Mouse (Mus musculus): ENCODE data around the gene Jade1. TPM values are rescaled to one million over a fixed set of nuclear protein-coding genes. Genes with fewer than 3 reads are reported as not detected.

The Jade1 gene
- polyA plus RNA-seq, 1 experiment from 2014 or later: 9.0 TPM

DNA sequence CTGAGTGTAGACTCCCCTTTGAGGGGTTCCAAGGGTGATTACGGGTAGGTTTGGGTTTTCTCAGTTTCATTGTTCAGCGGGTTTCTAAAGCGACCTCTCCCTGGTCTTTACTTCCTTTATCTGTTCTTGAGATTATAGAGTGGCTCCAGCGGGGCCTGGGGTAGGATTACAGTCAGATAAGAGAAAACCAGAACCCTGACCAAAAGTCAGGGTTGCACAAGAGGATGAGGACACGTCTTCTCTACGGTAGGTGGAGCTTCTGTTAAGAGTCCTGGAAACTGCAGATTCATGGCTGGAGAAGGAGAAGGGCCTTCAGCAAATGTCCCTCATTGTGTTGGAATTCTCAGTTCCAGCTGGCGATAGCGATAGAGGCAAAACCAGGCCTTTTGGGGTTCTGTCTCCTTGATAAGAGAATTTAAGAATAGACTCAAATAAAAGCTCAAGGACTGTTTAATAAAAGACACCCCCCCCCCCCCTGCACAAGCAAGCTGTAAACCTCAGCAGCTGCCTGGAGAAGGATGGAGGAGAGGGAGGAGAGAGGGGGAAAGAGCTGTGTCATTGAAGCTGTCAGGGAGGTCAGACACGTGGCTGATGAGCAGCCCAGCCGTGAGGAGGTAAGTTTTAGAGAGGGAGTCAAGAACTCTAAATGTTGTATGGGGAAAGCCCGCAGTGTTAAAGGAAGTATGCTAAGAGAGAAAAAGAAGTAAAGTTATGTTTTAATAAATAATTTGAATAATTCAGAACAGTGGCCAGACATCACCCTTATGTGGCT, 2.6 kb upstream of the Jade1 start:
- H3K36me3 ChIP-seq (ENCODE audit: control insufficient read depth, insufficient read depth, low read length): no peaks in the 10 kb centered on the region
- no peaks in the 10 kb centered on the region for H3K27me3 ChIP-seq (ENCODE audit: control insufficient read depth, insufficient read depth, low read length)
- H3K4me1 ChIP-seq (replicated peaks; ENCODE audit: control insufficient read depth, insufficient read depth): no peaks in the 10 kb centered on the region
- ATAC-seq (ENCODE audit: low FRiP score, low TSS enrichment) (no peak), DNase-seq (ENCODE audit: low spot score) (no peak)
- no peaks in the 10 kb centered on the region for H3K9me3 ChIP-seq (ENCODE audit: control insufficient read depth, low read length)
- H3K27ac ChIP-seq (replicated peaks): no peak overlapping the region
- H3K9ac ChIP-seq (ENCODE audit: low read length): no peak overlapping the region
- TF ChIP-seq CTCF (IDR thresholded peaks at IDR 0.05; ENCODE audit: low read depth): no peak
- no peak for TF ChIP-seq EP300 (optimal IDR thresholded peaks at IDR 0.05)
- 62% methylated on average over 11 of the region's 11 CpGs for WGBS
- H3K4me2 ChIP-seq (replicated peaks; ENCODE audit: low read depth): no peak overlapping the region
- H3K4me3 ChIP-seq (ENCODE audit: low read depth, low read length): no peak overlapping the region

DNA sequence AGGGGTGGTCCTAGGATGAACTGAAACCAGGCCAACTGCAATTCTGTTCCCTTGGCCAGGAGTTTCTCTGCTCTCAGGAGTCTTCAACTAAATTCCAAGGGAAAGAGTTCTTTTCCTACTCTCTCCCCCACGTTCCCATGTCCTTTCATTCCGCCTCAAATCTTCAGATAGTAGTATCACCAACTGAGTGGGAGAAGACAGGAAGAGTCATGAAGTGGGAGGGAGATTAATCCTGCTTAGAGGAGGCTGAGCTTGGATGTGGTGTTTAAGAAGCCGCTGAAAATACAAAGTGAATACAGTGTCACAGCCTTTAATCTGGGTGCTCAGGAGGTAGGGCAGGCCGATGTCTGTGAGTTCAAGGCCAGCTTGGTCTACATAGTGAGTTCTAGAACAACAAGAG, 1.9 kb upstream of the Jade1 start:
- H3K27me3 ChIP-seq (ENCODE audit: control insufficient read depth, insufficient read depth, low read length): no peaks in the 10 kb centered on the region
- no peak overlapping the region for H3K9ac ChIP-seq (ENCODE audit: low read length)
- no peaks in the 10 kb centered on the region for H3K4me1 ChIP-seq (replicated peaks; ENCODE audit: control insufficient read depth, insufficient read depth)
- TF ChIP-seq CTCF (IDR thresholded peaks at IDR 0.05; ENCODE audit: low read depth) (no peak), EP300 (optimal IDR thresholded peaks at IDR 0.05) (no peak)
- H3K4me2 ChIP-seq (replicated peaks; ENCODE audit: low read depth): no peak overlapping the region
- no peak overlapping the region for H3K4me3 ChIP-seq (ENCODE audit: low read depth, low read length)
- DNase-seq (ENCODE audit: low spot score): no peak
- ATAC-seq (ENCODE audit: low FRiP score, low TSS enrichment): no peak
- no peak overlapping the region for H3K27ac ChIP-seq (replicated peaks)
- H3K36me3 ChIP-seq (ENCODE audit: control insufficient read depth, insufficient read depth, low read length): no peaks in the 10 kb centered on the region
- no peaks in the 10 kb centered on the region for H3K9me3 ChIP-seq (ENCODE audit: control insufficient read depth, low read length)
- 75% methylated on average over 4 of the region's 4 CpGs for WGBS

DNA sequence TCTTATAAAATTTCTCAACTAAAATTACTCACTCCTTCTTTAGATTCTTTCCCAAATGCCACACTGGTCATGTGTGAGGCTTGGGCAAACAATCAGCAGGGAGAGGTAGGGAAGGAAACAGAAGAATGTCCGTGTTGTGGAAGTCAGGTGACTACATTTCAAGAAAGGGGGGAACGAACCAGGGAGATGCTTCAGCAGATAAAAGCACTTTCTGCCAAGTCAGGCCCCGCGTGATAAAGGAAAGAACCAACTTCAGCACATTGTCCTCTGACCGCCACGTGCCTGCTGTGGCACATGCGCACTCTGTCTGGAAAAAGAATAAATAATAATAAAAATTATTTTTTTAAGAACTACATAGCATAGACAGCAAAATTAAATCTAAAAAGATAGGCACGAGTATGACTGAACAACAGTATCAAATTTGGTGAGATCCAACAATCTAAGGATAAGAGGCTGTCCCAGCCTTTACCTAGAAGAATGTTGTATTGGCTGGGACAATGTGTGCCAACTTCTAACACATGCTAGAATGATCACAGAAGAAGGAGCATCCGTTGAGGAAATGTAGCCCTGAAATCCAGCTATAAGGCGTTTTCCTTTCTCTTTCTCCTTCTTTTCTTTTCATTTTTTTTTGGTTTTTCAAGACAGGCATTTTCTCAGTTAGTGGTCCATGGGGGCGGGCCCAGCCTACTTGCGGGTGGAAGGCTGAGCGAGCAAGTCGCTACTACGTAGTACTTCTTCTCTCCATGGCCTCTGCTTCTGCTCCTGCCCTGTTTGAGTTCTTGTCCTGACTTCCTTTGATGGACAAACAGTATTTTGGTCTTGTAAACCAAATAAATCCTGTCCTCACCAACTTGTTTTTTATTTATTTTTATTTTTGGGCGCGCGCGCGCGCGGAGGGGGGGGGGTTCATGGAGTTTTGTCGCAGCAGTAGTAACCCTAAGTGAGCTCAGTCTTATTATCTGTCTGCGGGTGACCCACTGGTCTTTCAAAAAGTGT, 753 bp upstream of the Jade1 start:
- no peak overlapping the region for H3K4me3 ChIP-seq (ENCODE audit: low read depth, low read length)
- H3K4me2 ChIP-seq (replicated peaks; ENCODE audit: low read depth): no peak overlapping the region
- 83% methylated on average over 24 of the region's 24 CpGs for WGBS
- H3K9ac ChIP-seq (ENCODE audit: low read length): no peak overlapping the region
- TF ChIP-seq EP300 (optimal IDR thresholded peaks at IDR 0.05) (no peak), CTCF (IDR thresholded peaks at IDR 0.05; ENCODE audit: low read depth) (no peak)
- ATAC-seq (ENCODE audit: low FRiP score, low TSS enrichment) (no peak), DNase-seq (ENCODE audit: low spot score) (no peak)
- no peaks in the 10 kb centered on the region for H3K4me1 ChIP-seq (replicated peaks; ENCODE audit: control insufficient read depth, insufficient read depth)
- H3K9me3 ChIP-seq (ENCODE audit: control insufficient read depth, low read length): no peaks in the 10 kb centered on the region
- no peaks in the 10 kb centered on the region for H3K27me3 ChIP-seq (ENCODE audit: control insufficient read depth, insufficient read depth, low read length)
- no peak overlapping the region for H3K27ac ChIP-seq (replicated peaks)
- H3K36me3 ChIP-seq (ENCODE audit: control insufficient read depth, insufficient read depth, low read length): no peaks in the 10 kb centered on the region

DNA sequence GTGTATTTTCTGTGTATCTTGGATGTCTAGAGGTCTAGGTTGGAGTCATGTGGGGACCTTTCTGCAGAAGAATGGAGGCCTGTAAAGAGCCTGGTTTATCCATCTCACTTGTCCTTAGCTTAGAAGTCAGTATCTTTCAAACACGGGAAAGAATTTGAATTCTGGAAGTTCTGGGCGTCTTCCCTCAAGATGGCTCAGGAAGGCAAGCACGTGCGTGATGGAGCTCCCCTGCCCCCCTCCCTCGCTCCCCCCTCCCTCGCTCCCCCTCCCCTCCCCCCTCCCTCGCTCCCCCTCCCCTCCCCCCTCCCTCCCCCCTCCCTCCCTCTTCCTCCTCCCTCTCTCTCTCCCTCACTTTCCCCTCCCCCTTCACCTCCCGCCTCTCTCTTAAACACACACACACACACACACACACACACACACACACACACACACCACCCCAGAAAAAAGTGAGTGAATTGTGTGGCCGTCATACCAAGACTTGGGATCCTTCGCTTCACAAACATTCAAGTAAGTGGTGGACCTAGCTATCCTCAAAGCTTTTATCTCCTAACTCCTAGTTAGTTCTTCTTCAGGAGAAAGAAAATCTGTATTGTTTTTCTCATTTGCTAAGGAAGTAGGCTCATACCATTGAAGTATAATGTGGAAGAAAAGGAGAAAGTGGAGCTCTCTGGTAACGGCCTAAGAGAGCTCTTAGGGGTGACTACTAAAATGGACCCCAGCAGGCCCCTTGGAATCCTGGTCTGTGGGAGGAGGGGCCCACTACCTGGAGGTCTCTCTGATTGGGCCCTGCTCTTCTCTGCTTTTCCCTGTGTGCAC, 1.1 kb downstream of the Jade1 start:
- Histone ChIP-seq H3K27me3 (ENCODE audit: control insufficient read depth, insufficient read depth, low read length) (no peaks in the 10 kb centered on the region), H3K36me3 (ENCODE audit: control insufficient read depth, insufficient read depth, low read length) (no peaks in the 10 kb centered on the region), H3K9ac (ENCODE audit: low read length) (no peak overlapping the region), H3K27ac (replicated peaks) (no peak overlapping the region), H3K9me3 (ENCODE audit: control insufficient read depth, low read length) (no peaks in the 10 kb centered on the region), H3K4me3 (ENCODE audit: low read depth, low read length) (no peak overlapping the region), H3K4me2 (replicated peaks; ENCODE audit: low read depth) (no peak overlapping the region), H3K4me1 (replicated peaks; ENCODE audit: control insufficient read depth, insufficient read depth) (no peaks in the 10 kb centered on the region)
- WGBS: 88% methylated on average over 8 of the region's 11 CpGs
- TF ChIP-seq CTCF (IDR thresholded peaks at IDR 0.05; ENCODE audit: low read depth) (no peak), EP300 (optimal IDR thresholded peaks at IDR 0.05) (no peak)
- ATAC-seq (ENCODE audit: low FRiP score, low TSS enrichment) (no peak), DNase-seq (ENCODE audit: low spot score) (no peak)

DNA sequence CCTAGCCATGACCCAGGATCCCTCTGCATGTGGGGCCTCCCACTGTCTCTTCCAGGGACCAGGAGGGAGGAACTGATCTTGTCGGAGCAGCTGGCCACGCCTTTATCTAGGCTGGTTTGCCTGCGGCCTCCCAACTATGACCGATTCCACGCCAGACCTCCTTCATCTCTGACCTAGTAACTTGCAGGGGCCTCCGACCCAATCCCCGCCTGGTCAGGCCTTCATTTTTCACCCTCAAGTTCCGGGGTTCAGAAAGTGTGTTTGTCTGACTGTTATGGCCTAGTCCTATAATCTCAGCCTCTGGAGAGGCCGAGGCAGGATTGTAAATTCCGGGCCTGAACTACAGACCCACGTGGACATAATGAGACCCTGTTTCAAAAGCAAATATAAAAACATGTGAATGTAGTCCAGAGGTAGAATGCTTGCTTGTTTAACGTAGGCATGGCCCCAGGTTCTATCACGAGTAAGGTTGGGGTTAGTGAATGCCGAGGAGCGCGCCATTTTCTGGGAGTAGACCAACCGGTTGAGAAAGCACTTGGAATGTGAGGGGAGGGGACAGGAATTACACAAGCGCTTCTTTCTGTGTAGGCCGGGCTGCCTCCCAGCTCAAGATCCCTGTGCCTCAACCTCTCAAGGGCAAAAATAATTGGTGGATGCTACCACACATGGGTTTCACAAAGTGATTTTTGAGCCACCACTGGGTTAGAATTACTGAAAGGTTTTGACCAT, 1.9 kb downstream of the Jade1 start:
- H3K36me3 ChIP-seq (ENCODE audit: control insufficient read depth, insufficient read depth, low read length): no peaks in the 10 kb centered on the region
- TF ChIP-seq CTCF (IDR thresholded peaks at IDR 0.05; ENCODE audit: low read depth): no peak
- no peak overlapping the region for H3K4me2 ChIP-seq (replicated peaks; ENCODE audit: low read depth)
- ATAC-seq (ENCODE audit: low FRiP score, low TSS enrichment) (no peak), DNase-seq (ENCODE audit: low spot score) (no peak)
- WGBS: 90% methylated on average over 19 of the region's 19 CpGs
- H3K9me3 ChIP-seq (ENCODE audit: control insufficient read depth, low read length): no peaks in the 10 kb centered on the region
- H3K9ac ChIP-seq (ENCODE audit: low read length): no peak overlapping the region
- no peak overlapping the region for H3K27ac ChIP-seq (replicated peaks)
- H3K27me3 ChIP-seq (ENCODE audit: control insufficient read depth, insufficient read depth, low read length): no peaks in the 10 kb centered on the region
- H3K4me3 ChIP-seq (ENCODE audit: low read depth, low read length): no peak overlapping the region
- H3K4me1 ChIP-seq (replicated peaks; ENCODE audit: control insufficient read depth, insufficient read depth): no peaks in the 10 kb centered on the region

Data from stomach, postnatal 0 days (tissue).